Mouse (Mus musculus): ENCODE data around the gene Gm17428.

DNA sequence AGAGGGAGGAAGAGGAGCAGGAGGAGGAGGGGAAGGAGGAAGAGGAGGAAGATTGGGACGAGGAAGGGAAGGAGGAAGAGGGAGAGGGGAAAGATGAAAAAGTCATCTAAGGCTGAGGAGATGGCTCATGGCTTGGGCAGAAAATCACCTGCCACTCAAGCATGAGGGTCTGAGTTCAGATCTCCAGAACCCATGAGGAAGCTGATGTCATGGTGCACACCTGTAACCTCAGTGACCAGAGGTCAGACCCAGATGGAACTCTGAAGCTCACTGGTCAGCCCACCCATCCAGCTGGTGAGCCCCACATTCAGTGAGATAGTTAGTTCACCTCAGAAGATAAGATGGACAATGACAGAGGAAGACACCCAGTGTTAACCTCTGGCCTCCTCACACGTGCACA is 31.8 kb upstream of the Gm17428 start:
- no peak for TF ChIP-seq CTCF (IDR thresholded peaks at IDR 0.05; ENCODE audit: low read depth, low read length)
- TF ChIP-seq POLR2A (IDR thresholded peaks at IDR 0.05; ENCODE audit: borderline replicate concordance, low read depth, low read length), result no peak

All from bone marrow macrophage, adult 2 months (primary cell).